Mouse (Mus musculus) E14TG2a.4 (cell line): Measurements from ENCODE around the gene Actr5.

Source experiments
- CTCF ChIP-seq: conservative IDR thresholded peaks from 2 replicates; pipeline ENCODE4 v1.5.1; 2014; ENCODE audit warnings: low read length
- NANOG ChIP-seq: IDR thresholded peaks from 2 replicates; pipeline ENCODE4 v1.6.1; 2014; ENCODE audit warnings: borderline replicate concordance, low read length, mixed read lengths

- TF ChIP-seq CTCF: peak; percentile 99
- TF ChIP-seq NANOG: no peak
Measured at GRCm38 (mm10) chr2:158641869-158642268, 17.2 kb downstream of the Actr5 start.
